Mouse (Mus musculus) testis, adult 2 months (tissue): Measurements from ENCODE around the gene Trip11. TPM values are rescaled to one million over a fixed set of nuclear protein-coding genes. Genes with fewer than 3 reads are reported as not detected.

Experiments used
- H3K27ac ChIP-seq: fragments of 200-500 bp; 2 replicates; pipeline ENCODE4 v1.5.1; 2012; ENCODE audit warnings: low read depth, low read length; ENCODE audit not compliant: control insufficient read depth, insufficient read depth
- H3K27me3 ChIP-seq: fragments of 200-500 bp; 2 replicates; pipeline ENCODE4 v1.6.1; 2012; ENCODE audit warnings: mild to moderate bottlenecking, low read length, moderate library complexity; ENCODE audit not compliant: control insufficient read depth, insufficient read depth
- H3K36me3 ChIP-seq: fragments of 200-500 bp; 2 replicates; pipeline ENCODE4 v1.6.1; 2012; ENCODE audit warnings: mild to moderate bottlenecking, low read length; ENCODE audit not compliant: control insufficient read depth, insufficient read depth
- H3K4me1 ChIP-seq: fragments of 200-500 bp; 2 replicates; pipeline ENCODE4 v1.6.1; 2012; ENCODE audit warnings: low read length; ENCODE audit not compliant: control insufficient read depth, insufficient read depth
- H3K4me3 ChIP-seq: fragments of 200-500 bp; 2 replicates; pipeline ENCODE4 v1.5.1; 2012; ENCODE audit warnings: low read depth, mild to moderate bottlenecking, low read length, moderate library complexity, mixed read lengths; ENCODE audit not compliant: control insufficient read depth
- CTCF ChIP-seq: fragments of 200-500 bp; IDR thresholded peaks from 2 replicates; pipeline ENCODE4 v1.5.1; 2012; ENCODE audit warnings: low read depth, mild to moderate bottlenecking, inconsistent platforms, low read length, moderate library complexity; ENCODE audit not compliant: control insufficient read depth, insufficient read depth, insufficient replicate concordance
- POLR2A ChIP-seq: fragments of 200-500 bp; IDR thresholded peaks from 2 replicates; pipeline ENCODE4 v1.6.1; 2012; ENCODE audit warnings: low read depth, mild to moderate bottlenecking, inconsistent platforms, low read length, moderate library complexity; ENCODE audit not compliant: control insufficient read depth
- polyA plus RNA-seq: library from polyadenylated mRNA; depleted of rRNA; stranded (reverse); fragments of >200 nt; gene quantifications from 2 replicates; pipeline ENCODE4 v1.2.3, GENCODE M21; 2012

The Trip11 gene
- polyA plus RNA-seq, 1 experiment, result 4.4 TPM

GRCm38 (mm10) chr12:101811181-101811580 lies 101.9 kb downstream of the Trip11 start:
- Histone ChIP-seq H3K27ac (no peak overlapping the region), H3K4me3 (no peak overlapping the region), H3K36me3 (no peaks in the 10 kb centered on the region), H3K4me1 (no peaks in the 10 kb centered on the region), H3K27me3 (no peaks in the 10 kb centered on the region)
- TF ChIP-seq CTCF, result no peak
- TF ChIP-seq POLR2A, result no peak

- Histone ChIP-seq H3K4me1 (no peaks in the 10 kb centered on the region), H3K36me3 (no peaks in the 10 kb centered on the region), H3K27ac (no peak overlapping the region), H3K27me3 (no peaks in the 10 kb centered on the region), H3K4me3 (no peak overlapping the region)
- TF ChIP-seq POLR2A (no peak), CTCF (no peak)
Observed at GRCm38 (mm10) chr12:101810515-101810914, 102.6 kb downstream of the Trip11 start.

- Histone ChIP-seq H3K27ac (no peak overlapping the region), H3K36me3 (no peaks in the 10 kb centered on the region), H3K4me3 (no peak overlapping the region), H3K27me3 (no peaks in the 10 kb centered on the region), H3K4me1 (no peaks in the 10 kb centered on the region)
- no peak for TF ChIP-seq CTCF
- TF ChIP-seq POLR2A, result no peak
Observed at GRCm38 (mm10) chr12:101807400-101807799, 105.7 kb downstream of the Trip11 start.

GRCm38 (mm10) chr12:101802445-101802844 lies 110.6 kb downstream of the Trip11 start:
- TF ChIP-seq CTCF, result no peak
- TF ChIP-seq POLR2A, result no peak
- Histone ChIP-seq H3K4me3 (no peak overlapping the region), H3K4me1 (no peaks in the 10 kb centered on the region), H3K36me3 (no peaks in the 10 kb centered on the region), H3K27ac (no peak overlapping the region), H3K27me3 (no peaks in the 10 kb centered on the region)

DNA sequence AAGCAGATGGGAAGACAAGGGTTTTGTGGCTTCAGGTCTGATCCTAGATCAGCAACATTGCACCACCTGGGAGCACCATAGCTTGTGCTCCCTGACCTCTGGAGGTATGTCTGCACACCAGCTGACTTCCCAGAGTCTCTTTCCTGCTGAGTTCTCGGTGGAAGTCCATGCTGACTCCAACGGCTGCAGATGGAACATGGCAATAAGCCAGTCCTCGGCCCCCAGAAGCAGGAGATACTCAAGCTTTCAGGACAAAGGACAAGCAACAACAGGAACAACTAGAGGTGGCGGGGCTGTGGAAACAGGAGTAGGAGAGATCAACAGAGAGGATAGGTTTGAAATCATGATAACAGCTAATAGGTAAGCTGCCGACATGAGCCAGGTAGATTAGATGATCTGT lies 111.3 kb downstream of the Trip11 start:
- Histone ChIP-seq H3K4me3 (no peak overlapping the region), H3K36me3 (no peaks in the 10 kb centered on the region)

DNA sequence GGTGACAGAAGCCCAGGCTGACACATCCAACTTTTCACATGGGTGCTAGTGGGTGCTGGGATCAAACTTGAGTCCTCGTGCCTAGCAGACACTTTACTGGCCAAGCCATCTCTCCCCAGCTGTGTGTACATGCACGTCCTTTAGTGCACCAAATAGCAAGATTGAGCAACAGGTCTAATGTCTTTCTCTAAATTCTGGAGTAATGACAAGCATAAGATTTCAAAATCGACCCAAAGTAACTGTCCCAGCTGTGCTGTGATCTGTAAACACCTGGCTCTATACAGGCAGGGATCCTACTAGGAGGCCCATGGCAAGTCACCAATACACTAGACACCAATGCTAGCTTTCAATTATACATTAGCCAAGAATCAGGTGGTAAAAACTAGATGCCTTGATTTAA lies 112.0 kb downstream of the Trip11 start:
- H3K27me3 ChIP-seq, result no peaks in the 10 kb centered on the region
- no peaks in the 10 kb centered on the region for H3K4me1 ChIP-seq
- no peak overlapping the region for H3K4me3 ChIP-seq
- no peaks in the 10 kb centered on the region for H3K36me3 ChIP-seq
- TF ChIP-seq CTCF, result no peak
- TF ChIP-seq POLR2A, result no peak
- no peak overlapping the region for H3K27ac ChIP-seq

More for the DNA sequence above, 111.3 kb downstream of the Trip11 start:
- Histone ChIP-seq H3K27ac (no peak overlapping the region), H3K4me1 (no peaks in the 10 kb centered on the region), H3K27me3 (no peaks in the 10 kb centered on the region)
- no peak for TF ChIP-seq POLR2A
- no peak for TF ChIP-seq CTCF

GRCm38 (mm10) chr12:101798189-101798922 lies 114.7 kb downstream of the Trip11 start:
- no peaks in the 10 kb centered on the region; the same call in 1 of the 2 replicates for H3K4me1 ChIP-seq

More at GRCm38 (mm10) chr12:101798189-101798922, 114.7 kb downstream of the Trip11 start:
- no peak for TF ChIP-seq POLR2A
- TF ChIP-seq CTCF, result no peak
- Histone ChIP-seq H3K27me3 (no peaks in the 10 kb centered on the region), H3K36me3 (no peaks in the 10 kb centered on the region), H3K27ac (0 out of 2 replicates have a peak overlapping the region, but pooled peaks have one; percentile 37), H3K4me3 (no peak overlapping the region)
